In the genomic region with DNA sequence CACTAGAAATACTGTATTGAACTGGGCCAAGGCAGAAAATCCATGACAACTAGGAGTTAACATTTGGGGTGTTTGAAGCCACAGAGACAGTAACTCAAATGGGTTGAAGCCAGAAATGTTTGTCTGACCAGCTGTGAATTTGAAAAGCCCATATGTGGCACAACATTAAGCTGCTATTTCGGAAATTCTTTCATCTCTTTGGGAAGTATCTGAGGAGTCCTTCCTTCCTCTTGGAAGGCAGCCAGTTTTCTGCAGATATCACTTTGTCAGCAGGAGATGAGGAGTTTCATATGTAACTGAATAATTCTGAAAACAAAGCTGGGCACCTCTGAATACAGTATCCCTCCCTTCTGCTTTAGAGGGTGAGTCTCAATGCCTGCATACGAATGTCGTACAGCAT, we compare ENCODE assay signal across 14 mouse cellular contexts.
DNase-seq lines count a peak whose midpoint lies in the region; ATAC-seq and TF ChIP-seq lines count a peak whose summit lies in the region.
"Had no signal": no experiment of that assay in that cellular context is flagged by ENCODE, and none has a peak within 500 bp of the region (broad histone marks: within the 10 kb centered on the region; RNA-seq: fewer than 3 reads in every experiment).

No protein-coding gene starts in this region.

- H3K9me3 ChIP-seq in heart, embryonic 13.5 days: peaks cover 10% of the 10 kb centered on the region
- H3K9me3 ChIP-seq: midbrain, embryonic 15.5 days had no signal

- 0 out of 2 replicates have a peak overlapping the region, but pooled peaks have one; percentile 36 for H3K27ac ChIP-seq in heart, embryonic 13.5 days (replicated peaks)
- H3K27ac ChIP-seq: midbrain, embryonic 15.5 days; neural tube, embryonic 15.5 days had no signal

- peaks cover 18% of the 10 kb centered on the region for H3K36me3 ChIP-seq in heart, embryonic 13.5 days
- H3K36me3 ChIP-seq: midbrain, embryonic 15.5 days; neural tube, embryonic 15.5 days had no signal

- H3K27me3 ChIP-seq in heart, embryonic 13.5 days (replicated peaks): no peaks in the 10 kb centered on the region
- H3K27me3 ChIP-seq: midbrain, embryonic 15.5 days; neural tube, embryonic 15.5 days had no signal

- DNase-seq in heart, postnatal 25 days (ENCODE audit: low spot score): no peak
- DNase-seq in left cerebral cortex, postnatal 25 days (ENCODE audit: low spot score in 2 of 2): peak; percentile 49 to 74
- DNase-seq in left cerebral cortex, postnatal 4 days: no peak
- DNase-seq in brain, embryonic 14.5 days (ENCODE audit: low read depth): peak; percentile 77
- peak; percentile 54 for DNase-seq in lung, postnatal 10 days
- no peak for DNase-seq in adrenal gland, adult 18-20 months (ENCODE audit: low spot score in 2 of 2)
- DNase-seq: adrenal gland, postnatal 14 days; cerebellum, adult 18-20 months; liver, postnatal 0 days had no signal

- H3K4me3 ChIP-seq in heart, embryonic 13.5 days: no peak overlapping the region
- H3K4me3 ChIP-seq: midbrain, embryonic 15.5 days; neural tube, embryonic 15.5 days had no signal

- WGBS in heart, embryonic 13.5 days: 60% methylated on average over 3 of the region's 3 CpGs

- TF ChIP-seq POLR2A in brain, embryonic 14.5 days (IDR thresholded peaks at IDR 0.05; ENCODE audit: borderline replicate concordance, extremely low read depth, insufficient read depth, insufficient read length, poor library complexity, severe bottlenecking): no peak

- intact Hi-C loops in heart, postnatal 25 days (cut with DNase I): no loop called here
- intact Hi-C loops in left cerebral cortex, postnatal 25 days (cut with DNase I): no loop called here
- intact Hi-C loops in left cerebral cortex, postnatal 4 days (cut with DNase I): no loop called here

- no peak overlapping the region for H3K4me2 ChIP-seq in heart, embryonic 13.5 days
- H3K4me2 ChIP-seq: midbrain, embryonic 15.5 days; neural tube, embryonic 15.5 days had no signal

- TF ChIP-seq CTCF in brain, embryonic 14.5 days (IDR thresholded peaks at IDR 0.05; ENCODE audit: borderline replicate concordance, extremely low read depth, insufficient read depth, insufficient read length): no peak

- peaks cover 18% of the 10 kb centered on the region for H3K4me1 ChIP-seq in heart, embryonic 13.5 days
- H3K4me1 ChIP-seq: midbrain, embryonic 15.5 days had no signal

- no peak for ATAC-seq in heart, embryonic 13.5 days (ENCODE audit: extremely low read depth, insufficient number of reproducible peaks, low FRiP score, low TSS enrichment)
- ATAC-seq: CD4-positive, CD25-positive, alpha-beta regulatory T cell, adult 4 months; intestine, embryonic 16.5 days; liver, postnatal 0 days; midbrain, embryonic 15.5 days had no signal

- no peak overlapping the region for H3K9ac ChIP-seq in heart, embryonic 13.5 days
- H3K9ac ChIP-seq: liver, postnatal 0 days; midbrain, embryonic 15.5 days; neural tube, embryonic 15.5 days had no signal

Comparison
In these comparisons a context has a peak if more than half of its experiments do, and no peak if none do; other contexts are left out.
1. DNase-seq: peak in left cerebral cortex, postnatal 25 days (2 of 2), brain, embryonic 14.5 days (single experiment) and lung, postnatal 10 days (single experiment); none in heart, postnatal 25 days (single experiment), left cerebral cortex, postnatal 4 days (single experiment) and adrenal gland, adult 18-20 months (0 of 2).